Mouse (Mus musculus): ENCODE measurements at regions not wholly inside any gene's neighbourhood (a gene's known extent, or its start where the extent isn't known, plus 50 kb on each side); places are given as distances from the start of the nearest gene placed in this dataset.
"Not testable (repeated sequence)": the region's sequence is repeated elsewhere in the genome, so short reads cannot be mapped to it uniquely, and the experiment has no call there.

GRCm38 (mm10) chr10:23733679-23734078 lies 53.4 kb downstream of the Rps12 start:
- Histone ChIP-seq H3K4me1 (no peaks in the 10 kb centered on the region), H3K4me3 (replicated peaks) (no peak overlapping the region), H3K36me3 (no peaks in the 10 kb centered on the region), H3K27ac (no peak overlapping the region), H3K9me3 (replicated peaks) (no peaks in the 10 kb centered on the region), H3K9ac (no peak overlapping the region), H3K27me3 (no peaks in the 10 kb centered on the region), H3K4me2 (no peak overlapping the region)
- 68% methylated on average over 2 of the region's 2 CpGs for WGBS
- no peak for ATAC-seq (replicated peaks; ENCODE audit: low FRiP score)

GRCm38 (mm10) chr10:23725960-23726714 lies 60.9 kb downstream of the Rps12 start:
- not testable (repeated sequence) for H3K36me3 ChIP-seq; H3K27ac ChIP-seq; ATAC-seq (replicated peaks; ENCODE audit: low FRiP score); H3K9ac ChIP-seq; H3K27me3 ChIP-seq; H3K9me3 ChIP-seq (replicated peaks); H3K4me3 ChIP-seq (replicated peaks); H3K4me1 ChIP-seq; H3K4me2 ChIP-seq
- WGBS: 89% methylated on average over 28 of the region's 28 CpGs

- no peak overlapping the region for H3K9ac ChIP-seq
- no peaks in the 10 kb centered on the region for H3K4me1 ChIP-seq
- H3K4me3 ChIP-seq (replicated peaks): no peak overlapping the region
- WGBS: 53% methylated on average over 7 of the region's 7 CpGs
- ATAC-seq (replicated peaks; ENCODE audit: low FRiP score): peak; percentile 54; the same call in 1 of the 2 replicates
- no peaks in the 10 kb centered on the region for H3K9me3 ChIP-seq (replicated peaks)
- no peak overlapping the region for H3K27ac ChIP-seq
- no peaks in the 10 kb centered on the region for H3K27me3 ChIP-seq
- H3K36me3 ChIP-seq: no peaks in the 10 kb centered on the region
- H3K4me2 ChIP-seq: no peak overlapping the region
Observed at GRCm38 (mm10) chr10:23718124-23718523, 69.0 kb downstream of the Rps12 start.

GRCm38 (mm10) chr10:23715511-23715910 lies 71.6 kb downstream of the Rps12 start:
- no peak overlapping the region for H3K4me2 ChIP-seq
- no peak overlapping the region for H3K4me3 ChIP-seq (replicated peaks)
- whole genome bisulfite sequencing: 67% methylated on average over 10 of the region's 10 CpGs
- no peaks in the 10 kb centered on the region for H3K27me3 ChIP-seq
- H3K9me3 ChIP-seq (replicated peaks): no peaks in the 10 kb centered on the region
- H3K27ac ChIP-seq: no peak overlapping the region
- H3K36me3 ChIP-seq: no peaks in the 10 kb centered on the region
- no peak overlapping the region for H3K9ac ChIP-seq
- peaks cover 18% of the 10 kb centered on the region for H3K4me1 ChIP-seq
- ATAC-seq (replicated peaks; ENCODE audit: low FRiP score): peak; percentile 85

GRCm38 (mm10) chr10:23715101-23715500 lies 72.0 kb downstream of the Rps12 start:
- WGBS: 94% methylated on average over 7 of the region's 7 CpGs
- Histone ChIP-seq H3K27me3 (no peaks in the 10 kb centered on the region), H3K36me3 (no peaks in the 10 kb centered on the region), H3K27ac (no peak overlapping the region), H3K9ac (no peak overlapping the region), H3K9me3 (replicated peaks) (no peaks in the 10 kb centered on the region), H3K4me3 (replicated peaks) (no peak overlapping the region), H3K4me1 (peaks cover 18% of the 10 kb centered on the region), H3K4me2 (no peak overlapping the region)
- ATAC-seq (replicated peaks; ENCODE audit: low FRiP score): no peak

- no peak overlapping the region for H3K4me3 ChIP-seq (replicated peaks)
- no peaks in the 10 kb centered on the region for H3K27me3 ChIP-seq
- 67% methylated on average over 5 of the region's 5 CpGs for WGBS
- no peak overlapping the region for H3K27ac ChIP-seq
- peak; percentile 43 for ATAC-seq (replicated peaks; ENCODE audit: low FRiP score)
- no peak overlapping the region for H3K4me2 ChIP-seq
- no peaks in the 10 kb centered on the region for H3K9me3 ChIP-seq (replicated peaks)
- no peak overlapping the region for H3K9ac ChIP-seq
- no peaks in the 10 kb centered on the region for H3K36me3 ChIP-seq
- peaks cover 18% of the 10 kb centered on the region for H3K4me1 ChIP-seq
Observed at GRCm38 (mm10) chr10:23712691-23713378, 74.2 kb downstream of the Rps12 start.

- no peak for ATAC-seq (replicated peaks; ENCODE audit: low FRiP score)
- Histone ChIP-seq H3K4me3 (replicated peaks) (no peak overlapping the region), H3K27ac (no peak overlapping the region), H3K4me2 (no peak overlapping the region), H3K4me1 (peaks cover 18% of the 10 kb centered on the region), H3K9ac (no peak overlapping the region), H3K27me3 (no peaks in the 10 kb centered on the region), H3K9me3 (replicated peaks) (no peaks in the 10 kb centered on the region), H3K36me3 (no peaks in the 10 kb centered on the region)
- 52% methylated on average over 6 of the region's 6 CpGs for WGBS
Observed at GRCm38 (mm10) chr10:23711416-23712171, 75.5 kb downstream of the Rps12 start.

GRCm38 (mm10) chr10:23710999-23711398 lies 76.1 kb downstream of the Rps12 start:
- H3K9ac ChIP-seq: no peak overlapping the region
- no peak overlapping the region for H3K4me2 ChIP-seq
- no peak overlapping the region for H3K4me3 ChIP-seq (replicated peaks)
- peaks cover 18% of the 10 kb centered on the region for H3K4me1 ChIP-seq
- no peaks in the 10 kb centered on the region for H3K9me3 ChIP-seq (replicated peaks)
- no peak for ATAC-seq (replicated peaks; ENCODE audit: low FRiP score)
- H3K27me3 ChIP-seq: no peaks in the 10 kb centered on the region
- WGBS: 66% methylated on average over 6 of the region's 6 CpGs
- H3K36me3 ChIP-seq: no peaks in the 10 kb centered on the region
- no peak overlapping the region for H3K27ac ChIP-seq

- Histone ChIP-seq H3K36me3 (no peaks in the 10 kb centered on the region), H3K27me3 (no peaks in the 10 kb centered on the region), H3K4me3 (replicated peaks) (no peak overlapping the region), H3K9ac (no peak overlapping the region), H3K4me2 (no peak overlapping the region), H3K4me1 (peaks cover 18% of the 10 kb centered on the region), H3K27ac (no peak overlapping the region), H3K9me3 (replicated peaks) (no peaks in the 10 kb centered on the region)
- no peak for ATAC-seq (replicated peaks; ENCODE audit: low FRiP score)
- WGBS: 87% methylated on average over 8 of the region's 8 CpGs
Observed at GRCm38 (mm10) chr10:23708261-23708660, 78.8 kb downstream of the Rps12 start.

- Histone ChIP-seq H3K27me3 (no peaks in the 10 kb centered on the region), H3K4me1 (peaks cover 12% of the 10 kb centered on the region), H3K9me3 (replicated peaks) (no peaks in the 10 kb centered on the region), H3K9ac (no peak overlapping the region), H3K36me3 (no peaks in the 10 kb centered on the region), H3K27ac (no peak overlapping the region), H3K4me2 (no peak overlapping the region), H3K4me3 (replicated peaks) (no peak overlapping the region)
- 55% methylated on average over 3 of the region's 3 CpGs for WGBS
- no peak for ATAC-seq (replicated peaks; ENCODE audit: low FRiP score)
Observed at GRCm38 (mm10) chr10:23707141-23707540, 79.9 kb downstream of the Rps12 start.

GRCm38 (mm10) chr10:23704048-23704447 lies 83.0 kb downstream of the Rps12 start:
- no peak overlapping the region for H3K27ac ChIP-seq
- no peak overlapping the region for H3K4me2 ChIP-seq
- H3K36me3 ChIP-seq: no peaks in the 10 kb centered on the region
- ATAC-seq (replicated peaks; ENCODE audit: low FRiP score): no peak
- no peaks in the 10 kb centered on the region for H3K4me1 ChIP-seq
- no peaks in the 10 kb centered on the region for H3K27me3 ChIP-seq
- 75% methylated on average over 1 of the region's 1 CpGs for WGBS
- no peaks in the 10 kb centered on the region for H3K9me3 ChIP-seq (replicated peaks)
- no peak overlapping the region for H3K4me3 ChIP-seq (replicated peaks)
- no peak overlapping the region for H3K9ac ChIP-seq

GRCm38 (mm10) chr10:23691291-23691690 lies 95.8 kb downstream of the Rps12 start:
- H3K27me3 ChIP-seq: no peaks in the 10 kb centered on the region
- ATAC-seq (replicated peaks; ENCODE audit: low FRiP score): no peak
- no peak overlapping the region for H3K27ac ChIP-seq
- 70% methylated on average over 2 of the region's 2 CpGs for WGBS
- no peak overlapping the region for H3K9ac ChIP-seq
- H3K9me3 ChIP-seq (replicated peaks): no peaks in the 10 kb centered on the region
- no peaks in the 10 kb centered on the region for H3K36me3 ChIP-seq
- H3K4me2 ChIP-seq: no peak overlapping the region
- no peaks in the 10 kb centered on the region for H3K4me1 ChIP-seq
- no peak overlapping the region for H3K4me3 ChIP-seq (replicated peaks)

Measured in kidney, embryonic 15.5 days (tissue).